Comparison of ENCODE assay signal across 17 mouse cellular contexts in genomic region chr10:53432794-53433193, GRCm38 (mm10).
"Had no signal": no experiment of that assay in that cellular context is flagged by ENCODE, and none has a peak within 500 bp of the region (broad histone marks: within the 10 kb centered on the region; RNA-seq: fewer than 3 reads in every experiment).

No protein-coding gene starts in this region.

- H3K9ac ChIP-seq: neural tube, embryonic 12.5 days; neural tube, embryonic 13.5 days; neural tube, embryonic 15.5 days; stomach, embryonic 15.5 days had no signal

- H3K27ac ChIP-seq: neural tube, embryonic 12.5 days; neural tube, embryonic 13.5 days; neural tube, embryonic 15.5 days; stomach, embryonic 15.5 days; stomach, postnatal 0 days had no signal

- DNase-seq: retina, postnatal 1 day; right cerebral cortex, adult 18-20 months; right cerebral cortex, postnatal 14 days; right cerebral cortex, postnatal 25 days; right cerebral cortex, postnatal 4 days; spleen, adult 18-20 months; thymus, adult 18-20 months; thymus, adult 2 months; thymus, postnatal 14 days; thymus, postnatal 25 days; thymus, postnatal 36 days; thymus, postnatal 4 days had no signal

- H3K36me3 ChIP-seq: neural tube, embryonic 12.5 days; neural tube, embryonic 13.5 days; neural tube, embryonic 15.5 days; stomach, embryonic 15.5 days had no signal

- H3K27me3 ChIP-seq: neural tube, embryonic 12.5 days; neural tube, embryonic 13.5 days; neural tube, embryonic 15.5 days; stomach, embryonic 15.5 days had no signal

- H3K9me3 ChIP-seq: neural tube, embryonic 12.5 days; neural tube, embryonic 13.5 days; neural tube, embryonic 15.5 days; stomach, embryonic 15.5 days had no signal

- H3K4me3 ChIP-seq: neural tube, embryonic 12.5 days; neural tube, embryonic 13.5 days; neural tube, embryonic 15.5 days; stomach, embryonic 15.5 days had no signal
